Mouse (Mus musculus) mature B cell (primary cell): Measurements from ENCODE around the gene Foxred2.

Source experiments
- in situ Hi-C: fragments of 300-500 bp; cut with MboI; formaldehyde crosslinking; loops from 2 replicates; pipeline ENCODE4 v1.14.3; 2019

Gene Foxred2

GRCm38 (mm10) chr15:77949061-77949460, 7.5 kb downstream of the Foxred2 start:
- in situ Hi-C loops = no loop called here

GRCm38 (mm10) chr15:77945711-77946110, 10.8 kb downstream of the Foxred2 start:
- in situ Hi-C loops = no loop called here

- in situ Hi-C loops = no loop called here
Observed at GRCm38 (mm10) chr15:77941563-77941962, 15.0 kb downstream of the Foxred2 start.

DNA sequence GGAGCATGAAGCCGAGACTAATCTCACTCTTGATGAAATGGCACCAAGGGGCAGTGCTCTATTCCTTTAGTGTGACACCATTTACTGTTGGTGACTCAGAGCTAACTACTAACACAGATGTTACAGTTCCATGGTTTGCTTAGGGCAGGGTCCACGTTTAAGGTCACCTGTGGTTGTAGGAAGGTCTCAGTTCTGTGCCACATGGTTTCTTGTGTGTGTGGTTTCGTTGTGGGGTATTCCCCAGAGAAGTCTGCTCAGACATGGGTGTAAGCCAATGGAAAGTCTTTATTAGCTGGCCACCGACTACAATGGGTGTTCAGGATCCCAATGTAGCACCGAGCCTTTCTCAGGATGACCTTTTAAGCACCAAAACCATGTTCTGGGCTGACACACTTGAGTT, 18.0 kb downstream of the Foxred2 start:
- in situ Hi-C loops = no loop called here

DNA sequence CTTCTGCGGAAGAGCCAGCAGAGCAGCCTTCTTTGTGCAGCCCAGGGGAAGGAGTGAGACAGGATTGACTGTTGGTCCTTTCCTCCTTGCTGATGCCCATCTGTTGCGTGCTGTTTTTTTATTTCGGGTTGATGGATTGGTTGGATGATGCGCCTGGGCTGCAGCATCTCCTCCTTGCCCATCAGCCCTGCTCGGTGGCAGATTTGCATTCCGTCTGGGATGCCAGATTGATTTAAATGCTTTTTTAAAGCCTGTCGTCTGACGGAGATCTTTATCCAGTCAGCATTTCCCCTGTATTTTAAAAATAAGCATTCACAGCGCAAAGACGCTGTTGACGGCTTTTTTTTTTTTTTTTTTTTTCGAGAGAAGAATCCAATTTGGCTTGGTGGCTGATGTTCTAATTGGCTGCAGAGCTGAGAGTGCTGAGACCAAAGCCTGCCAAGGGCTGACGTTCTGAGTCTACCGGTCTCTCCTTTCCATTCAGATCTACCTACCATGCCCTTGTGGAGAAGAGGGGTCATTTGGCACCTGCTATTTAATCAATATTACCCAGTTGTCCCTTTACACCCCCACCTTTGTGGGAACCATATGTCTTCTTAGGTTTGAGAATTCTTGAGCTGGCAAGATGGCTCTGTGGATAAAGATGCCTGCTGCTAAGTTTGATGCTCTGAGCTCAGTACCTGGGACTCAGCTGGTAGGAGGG, 20.7 kb downstream of the Foxred2 start:
- in situ Hi-C loops = no loop called here

- in situ Hi-C loops = no loop called here
Observed at GRCm38 (mm10) chr15:77934968-77935367, 21.6 kb downstream of the Foxred2 start.

DNA sequence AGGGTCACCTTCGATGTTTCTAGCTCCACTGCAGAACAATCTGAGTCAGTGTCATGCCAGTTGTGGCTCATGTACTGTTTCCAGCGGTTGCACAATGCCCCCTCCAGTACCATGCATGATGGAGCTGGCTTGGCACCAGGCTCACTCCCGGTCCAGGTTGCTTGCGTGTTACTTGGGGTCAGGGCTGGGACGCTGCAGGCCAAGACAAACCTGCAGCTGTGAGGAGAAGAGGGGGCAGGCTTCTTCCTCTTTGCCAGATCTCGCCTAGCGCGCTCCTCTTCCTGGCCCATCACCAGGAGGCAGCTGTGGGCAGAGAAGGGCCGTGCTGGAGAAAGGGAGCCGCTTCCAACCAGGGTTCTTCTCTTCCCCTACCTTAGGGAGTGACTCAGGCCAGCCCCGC, 22.2 kb downstream of the Foxred2 start:
- in situ Hi-C loops = no loop called here

GRCm38 (mm10) chr15:77933770-77934169, 22.8 kb downstream of the Foxred2 start:
- in situ Hi-C loops = no loop called here

GRCm38 (mm10) chr15:77933222-77933621, 23.3 kb downstream of the Foxred2 start:
- in situ Hi-C loops = no loop called here

GRCm38 (mm10) chr15:77931689-77932016, 24.9 kb downstream of the Foxred2 start:
- in situ Hi-C loops = no loop called here

- in situ Hi-C loops = no loop called here
Observed at GRCm38 (mm10) chr15:77930986-77931688, 25.4 kb downstream of the Foxred2 start.

DNA sequence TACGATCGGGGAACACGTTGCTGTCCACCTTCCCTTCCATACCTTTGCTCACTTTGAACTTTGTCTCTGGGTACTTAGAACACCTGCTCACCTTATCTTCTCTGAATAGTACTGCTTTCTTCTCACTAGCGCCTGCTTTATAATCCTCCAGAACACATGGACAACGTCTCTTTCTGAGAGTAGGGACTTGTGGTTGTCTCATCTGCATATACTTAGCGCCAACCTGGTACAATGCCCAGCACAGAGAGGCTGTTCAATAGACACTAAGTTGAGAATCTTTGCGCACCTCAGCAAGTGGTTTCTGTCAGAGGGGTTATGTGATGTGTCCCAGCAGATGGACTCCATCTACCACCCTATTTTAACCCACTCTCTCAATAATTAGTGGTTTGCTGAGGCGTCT, 26.7 kb downstream of the Foxred2 start:
- in situ Hi-C loops = no loop called here

DNA sequence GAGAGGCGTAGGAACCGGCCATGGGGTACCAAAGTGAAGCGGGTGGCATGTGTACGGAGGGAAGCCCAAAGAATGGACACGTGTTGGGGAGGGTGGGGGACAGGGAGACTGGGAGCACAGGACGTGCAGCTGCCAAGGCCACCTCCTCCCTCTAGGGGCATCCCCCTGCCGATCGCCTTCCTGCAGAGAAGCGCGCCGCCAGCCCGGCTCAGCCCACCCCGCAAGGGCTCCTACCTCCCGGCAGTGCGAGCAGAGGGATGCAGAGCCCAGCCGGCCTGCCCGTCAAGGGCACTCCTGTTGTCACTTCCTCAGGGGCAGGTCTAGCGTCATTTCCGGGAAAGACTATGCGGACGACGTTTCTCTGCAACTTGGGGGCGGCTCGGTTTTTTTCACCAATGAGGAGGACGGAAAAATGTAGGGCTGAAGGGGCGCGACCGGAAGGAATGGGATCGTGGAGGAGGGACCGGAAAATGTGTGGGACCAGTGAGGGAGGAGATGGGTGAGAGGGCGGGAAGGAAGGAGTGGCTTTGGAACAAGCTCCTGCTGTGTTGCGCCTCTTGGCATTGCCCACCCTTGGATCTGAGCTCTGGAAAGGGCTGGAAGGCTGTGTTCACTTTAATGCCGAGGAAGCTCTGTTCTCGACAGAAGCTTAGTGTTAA, 27.7 kb downstream of the Foxred2 start, which contains the start of gene Txn2:
Gene Txn2, minus strand, starts transcription at position 334 of the 659 bp plus-strand sequence.
- in situ Hi-C loops = no loop called here

GRCm38 (mm10) chr15:77928091-77928490, 28.4 kb downstream of the Foxred2 start:
- in situ Hi-C loops = no loop called here

GRCm38 (mm10) chr15:77926921-77927320, 29.6 kb downstream of the Foxred2 start:
- in situ Hi-C loops = no loop called here

GRCm38 (mm10) chr15:77925195-77925594, 31.3 kb downstream of the Foxred2 start:
- in situ Hi-C loops = no loop called here

DNA sequence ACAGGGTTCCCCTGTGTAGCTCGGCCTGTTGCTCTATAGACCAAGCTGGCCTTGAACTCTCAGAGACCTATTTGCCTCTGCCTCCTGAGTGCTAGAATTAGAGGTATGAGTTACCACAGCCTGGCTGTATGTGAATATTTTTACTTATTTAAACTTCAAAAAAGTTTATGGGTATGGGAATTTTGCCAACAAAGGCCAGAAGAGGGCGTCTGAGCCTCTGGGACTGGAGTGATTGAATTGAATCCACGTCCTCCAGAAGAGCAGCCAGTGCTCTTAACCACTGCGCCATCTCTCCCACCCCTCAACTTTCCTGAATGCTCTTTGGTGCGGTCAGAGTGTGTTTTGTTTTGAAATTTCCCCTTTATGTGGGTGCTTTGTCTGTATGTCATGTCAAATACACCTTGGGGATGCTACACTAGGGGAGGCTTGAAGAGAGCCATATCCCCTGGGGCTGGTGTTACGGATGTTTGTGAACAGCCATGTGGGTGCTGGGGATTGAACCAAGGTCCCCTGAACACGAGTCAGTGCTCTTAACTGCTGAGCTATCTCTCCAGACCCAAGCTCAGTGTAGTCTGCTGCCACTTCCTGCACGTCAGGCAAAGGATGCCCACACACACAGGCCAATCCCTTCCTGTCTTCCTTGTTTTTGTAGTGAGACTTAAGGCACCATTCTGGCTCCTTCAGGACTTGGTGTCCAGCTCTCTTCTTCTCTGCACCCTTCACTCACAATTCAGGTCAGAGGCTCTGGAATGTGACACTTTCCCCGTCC, 33.1 kb downstream of the Foxred2 start:
- in situ Hi-C loops = no loop called here

DNA sequence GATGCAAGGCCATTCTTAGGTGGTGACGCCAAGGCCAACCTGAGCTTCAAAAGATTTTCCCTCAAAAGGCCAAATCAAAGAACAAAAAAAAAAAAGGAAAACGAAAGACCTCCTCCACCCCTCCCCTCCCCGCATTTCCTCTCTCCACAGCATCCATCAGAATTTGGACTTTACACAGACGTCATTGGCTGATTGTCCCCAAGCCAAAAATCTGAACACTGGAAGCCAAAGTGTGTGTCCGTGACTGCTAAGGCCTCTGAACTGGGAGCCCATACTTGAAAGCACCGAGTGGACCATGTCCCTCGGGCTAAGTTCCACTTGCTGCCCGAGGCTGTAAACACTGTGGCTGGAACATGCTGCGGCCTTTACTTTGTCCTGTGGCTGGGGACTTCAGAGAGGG, 33.8 kb downstream of the Foxred2 start:
- in situ Hi-C loops = no loop called here

DNA sequence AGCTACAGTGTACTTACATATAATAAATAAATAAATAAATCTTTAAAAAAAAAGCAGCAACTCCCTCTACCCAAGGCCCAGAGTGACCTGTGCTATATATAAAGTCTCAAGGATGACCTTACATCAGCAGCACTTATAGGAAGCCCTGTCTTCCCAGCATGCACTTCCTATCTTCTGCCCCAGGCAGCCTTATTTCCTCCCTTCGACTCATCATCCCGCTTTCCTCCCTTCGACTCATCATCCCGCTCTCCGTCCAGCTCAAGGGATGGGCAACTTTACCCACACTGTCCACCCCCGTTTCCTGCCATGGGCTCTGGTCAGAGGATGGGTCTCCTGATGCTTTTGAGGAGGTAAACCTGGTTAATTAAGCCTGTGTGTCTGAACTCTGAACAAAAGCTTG, 34.9 kb downstream of the Foxred2 start:
- in situ Hi-C loops = no loop called here

GRCm38 (mm10) chr15:77920511-77921462, 35.7 kb downstream of the Foxred2 start:
- in situ Hi-C loops = no loop called here

DNA sequence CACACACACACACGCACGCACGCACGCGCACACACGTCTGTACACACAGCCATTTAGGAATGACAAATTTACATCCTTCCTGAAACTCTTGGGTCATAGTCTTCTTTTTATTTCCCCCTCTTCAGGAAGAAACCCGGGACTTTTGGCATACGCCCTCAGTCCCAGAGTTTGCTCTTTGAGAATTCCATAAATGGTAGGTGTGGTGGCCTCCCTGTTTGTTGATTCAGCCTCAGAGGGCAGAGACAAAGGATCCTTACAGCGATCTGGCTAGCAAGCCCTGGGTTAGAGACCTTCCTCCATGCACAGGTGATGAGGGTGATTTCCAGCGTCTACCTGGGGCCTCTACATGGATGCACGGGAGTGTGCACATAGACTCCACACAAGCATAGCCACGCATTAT, 37.1 kb downstream of the Foxred2 start:
- in situ Hi-C loops = no loop called here
